Mouse (Mus musculus): ENCODE results near the gene Spop.

DNA sequence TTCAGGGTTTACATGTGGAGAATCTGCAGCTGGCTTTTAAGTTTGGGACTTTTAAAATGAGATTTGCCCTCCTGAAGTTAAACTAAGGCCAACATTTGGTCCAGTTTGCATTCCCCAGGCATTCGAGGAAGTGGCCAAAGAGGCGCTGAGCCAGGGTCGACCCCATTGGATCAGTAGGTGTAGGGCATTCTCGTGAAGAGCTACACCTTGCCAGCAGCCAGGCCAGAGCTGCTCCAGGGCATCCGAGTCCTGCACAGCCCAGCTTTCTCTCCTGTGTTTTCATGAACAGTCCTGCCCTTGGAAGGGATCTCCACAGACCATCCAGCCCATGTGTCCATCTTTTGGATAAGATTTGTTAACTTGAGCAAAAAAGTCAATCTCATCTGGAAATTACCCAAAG, 49.5 kb upstream of the Spop start:
- TF ChIP-seq EP300 (IDR thresholded peaks at IDR 0.05; ENCODE audit: insufficient read depth, low read depth, low read length) (no peak), CTCF (IDR thresholded peaks at IDR 0.05) (no peak), POLR2A (IDR thresholded peaks at IDR 0.05; ENCODE audit: insufficient read depth, low read depth, low read length) (no peak)

Data from heart, adult 2 months (tissue).